Mouse (Mus musculus) WW6 (cell line): ENCODE results near the gene C130026I21Rik.
"Not testable (repeated sequence)": the region's sequence is repeated elsewhere in the genome, so short reads cannot be mapped to it uniquely, and the experiment has no call there.

Source experiments
- DNase-seq: peaks from one replicate; pipeline ENCODE4 v3.0.0-alpha.2; 2013; ENCODE audit warnings: low read depth, low spot score

C130026I21Rik gene

DNA sequence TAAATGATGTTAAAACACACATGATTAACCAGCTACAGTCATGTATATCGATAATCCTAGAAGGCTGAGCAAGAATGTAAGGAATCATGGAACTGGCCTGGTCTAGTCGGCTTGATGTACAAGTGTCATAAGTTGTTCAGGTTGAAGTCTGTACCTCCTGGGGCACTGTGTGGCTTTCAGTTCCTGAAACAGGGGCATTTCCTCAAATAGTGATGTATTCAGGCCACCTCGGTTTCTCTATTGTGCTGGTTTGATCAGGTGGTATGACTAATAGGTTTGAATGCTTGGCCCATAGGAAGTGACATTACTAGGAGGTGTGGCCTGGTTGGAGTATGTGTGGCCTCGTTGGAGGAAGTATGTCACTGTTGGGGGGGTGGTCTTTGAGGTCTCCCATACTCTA is 236.0 kb downstream of the C130026I21Rik start:
- not testable (repeated sequence) for DNase-seq

GRCm38 (mm10) chr1:85033616-85034015 is 236.8 kb downstream of the C130026I21Rik start:
- DNase-seq: not testable (repeated sequence)

DNA sequence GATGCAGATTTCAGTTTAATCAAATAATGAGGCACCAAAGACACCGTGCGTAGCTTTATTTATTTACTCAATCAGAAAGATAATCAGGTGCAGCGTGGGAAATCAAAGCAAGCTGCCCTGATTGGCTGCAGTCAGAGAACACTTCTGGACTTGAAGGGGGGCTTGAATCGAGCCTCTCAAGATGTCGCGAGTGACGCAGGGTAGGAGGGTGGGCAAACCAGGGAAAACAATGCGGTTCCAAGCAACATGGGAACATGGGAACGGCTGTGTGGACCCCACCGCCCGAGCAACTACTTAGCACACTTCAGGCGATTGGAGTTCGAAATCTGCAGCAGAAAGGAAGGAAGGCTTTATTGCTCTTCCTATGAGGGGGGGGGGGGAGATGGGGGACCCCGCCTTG is 240.2 kb downstream of the C130026I21Rik start:
- not testable (repeated sequence) for DNase-seq

DNA sequence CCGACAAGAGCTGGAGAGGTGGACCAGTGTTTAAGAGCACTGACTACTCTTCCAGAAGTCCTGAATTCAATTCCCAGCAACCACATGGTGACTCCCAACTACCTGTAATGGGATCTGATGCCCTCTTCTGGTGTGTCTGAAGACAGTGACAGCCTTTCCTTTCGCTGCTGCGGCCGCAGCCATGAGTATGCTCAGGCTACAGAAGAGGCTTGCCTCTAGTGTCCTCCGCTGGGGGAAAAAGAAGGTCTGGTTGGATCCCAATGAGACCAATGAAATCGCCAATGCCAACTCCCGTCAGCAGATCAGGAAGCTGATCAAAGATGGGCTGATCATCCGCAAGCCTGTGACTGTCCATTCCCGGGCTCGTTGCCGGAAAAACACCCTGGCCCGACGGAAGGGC is 258.4 kb downstream of the C130026I21Rik start:
- not testable (repeated sequence) for DNase-seq

DNA sequence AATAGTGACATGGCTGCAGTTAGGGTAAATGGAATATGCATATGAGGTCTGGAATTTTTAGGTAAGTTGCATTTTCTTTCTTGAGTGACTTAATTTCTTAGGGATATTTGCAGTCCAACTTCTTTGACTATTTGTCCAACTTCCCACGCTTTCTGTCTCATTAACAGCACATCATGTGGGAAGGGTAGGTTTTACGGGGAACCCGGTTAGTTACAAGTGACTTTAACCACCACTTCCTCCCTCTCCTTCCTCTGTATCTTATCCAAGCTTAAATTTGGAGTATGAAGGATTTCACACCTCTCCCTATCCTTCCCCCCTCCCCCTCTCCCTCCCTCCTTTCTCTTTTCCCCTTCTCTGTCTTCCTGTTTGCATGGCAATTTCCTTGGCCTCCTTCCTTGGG is 259.4 kb downstream of the C130026I21Rik start:
- not testable (repeated sequence) for DNase-seq

- not testable (repeated sequence) for DNase-seq
Observed at GRCm38 (mm10) chr1:85007737-85008136, 262.6 kb downstream of the C130026I21Rik start.

DNA sequence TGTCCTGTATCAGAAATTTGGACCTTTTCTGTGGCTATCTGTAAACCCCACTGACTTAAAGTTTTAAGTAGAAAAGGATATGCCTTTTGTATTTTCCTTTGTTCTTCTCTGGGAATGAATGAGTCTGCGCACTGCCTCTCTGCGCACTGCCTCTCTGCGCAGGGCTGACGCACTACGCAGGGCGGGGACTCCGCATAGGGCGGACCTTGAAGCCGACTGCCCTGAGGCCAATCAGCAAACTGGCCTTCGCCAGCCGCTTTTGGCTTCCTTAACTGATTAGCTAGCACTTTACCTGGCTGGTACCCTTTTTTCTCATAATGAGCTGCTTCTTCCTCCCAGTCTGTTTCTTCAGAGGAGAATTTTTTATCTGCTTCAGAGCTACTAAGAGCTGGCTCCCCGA is 271.1 kb downstream of the C130026I21Rik start:
- DNase-seq: not testable (repeated sequence)

DNA sequence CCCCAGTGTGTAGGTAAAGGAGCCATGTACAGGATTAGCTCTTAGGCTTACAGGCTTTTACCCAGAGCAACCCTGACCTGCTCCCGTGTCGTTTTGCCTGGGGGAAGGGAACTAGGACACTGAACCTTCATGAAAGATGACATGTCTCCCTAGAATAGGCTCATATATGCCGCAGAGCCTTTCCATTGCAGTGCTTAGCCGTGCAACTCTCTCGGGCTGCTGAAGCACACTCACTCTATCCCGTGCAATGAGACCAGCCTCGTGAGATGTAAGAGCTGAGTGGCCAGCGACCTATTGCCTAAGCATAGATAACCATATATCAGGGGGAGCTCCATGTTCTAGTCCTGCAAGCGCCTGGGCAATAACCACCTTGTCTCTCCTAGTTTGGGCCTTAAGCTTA is 274.1 kb downstream of the C130026I21Rik start:
- DNase-seq: not testable (repeated sequence)

- DNase-seq: not testable (repeated sequence)
Observed at GRCm38 (mm10) chr1:84994461-84994860, 275.9 kb downstream of the C130026I21Rik start.

DNA sequence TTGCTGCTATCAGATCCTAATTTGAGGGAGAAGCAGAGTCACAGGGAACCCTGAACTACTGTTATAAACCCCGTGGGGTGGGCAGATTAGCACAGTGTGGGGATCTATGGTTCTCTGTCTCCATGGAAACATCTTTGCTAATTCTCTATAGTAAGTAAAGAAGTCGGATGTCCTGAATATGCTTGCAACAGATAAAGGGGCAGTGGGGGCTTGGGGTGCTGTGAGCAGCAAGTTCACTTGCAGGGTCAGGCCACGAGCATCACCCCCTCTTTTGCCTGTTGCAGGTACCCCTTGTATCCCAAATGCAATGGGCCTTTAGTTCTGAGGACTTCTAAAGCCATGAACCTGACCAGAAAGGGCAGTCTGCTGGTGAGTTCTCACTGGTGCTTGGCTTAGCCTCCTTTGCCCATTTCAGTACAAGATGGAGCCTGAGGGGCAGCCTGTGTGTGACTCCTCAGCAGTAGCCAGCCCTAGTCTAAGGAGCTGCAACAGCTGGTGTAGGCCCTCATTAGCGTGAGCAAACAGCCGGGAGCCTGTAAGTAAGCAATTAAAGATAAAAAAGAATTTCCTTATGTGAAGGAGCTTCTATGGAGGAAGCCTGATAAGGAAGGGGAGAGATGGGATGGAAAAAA is 276.6 kb downstream of the C130026I21Rik start:
- not testable (repeated sequence) for DNase-seq

DNA sequence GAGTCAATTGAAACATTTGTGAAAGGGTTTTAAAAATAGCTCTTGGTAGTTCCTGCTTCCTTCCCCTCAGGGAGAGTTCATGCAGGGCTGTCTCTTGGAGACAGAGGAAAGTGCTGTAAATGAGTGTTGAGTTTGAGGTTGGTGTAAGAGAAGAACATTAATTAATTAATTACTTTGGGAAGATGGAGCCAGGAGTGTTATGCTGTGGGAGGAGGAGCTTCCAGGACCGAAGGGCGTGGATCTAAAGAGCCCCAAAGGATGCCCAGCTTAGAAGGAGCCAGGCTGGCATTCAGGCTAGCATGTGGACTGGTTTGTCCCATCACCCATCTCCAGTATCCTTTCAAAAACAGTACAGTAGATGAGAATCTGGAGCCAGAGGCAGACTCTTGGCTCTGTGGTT is 277.1 kb downstream of the C130026I21Rik start:
- DNase-seq: not testable (repeated sequence)

GRCm38 (mm10) chr1:84992827-84993226 is 277.5 kb downstream of the C130026I21Rik start:
- DNase-seq: not testable (repeated sequence)

GRCm38 (mm10) chr1:84989044-84989443 is 281.3 kb downstream of the C130026I21Rik start:
- DNase-seq: not testable (repeated sequence)

DNA sequence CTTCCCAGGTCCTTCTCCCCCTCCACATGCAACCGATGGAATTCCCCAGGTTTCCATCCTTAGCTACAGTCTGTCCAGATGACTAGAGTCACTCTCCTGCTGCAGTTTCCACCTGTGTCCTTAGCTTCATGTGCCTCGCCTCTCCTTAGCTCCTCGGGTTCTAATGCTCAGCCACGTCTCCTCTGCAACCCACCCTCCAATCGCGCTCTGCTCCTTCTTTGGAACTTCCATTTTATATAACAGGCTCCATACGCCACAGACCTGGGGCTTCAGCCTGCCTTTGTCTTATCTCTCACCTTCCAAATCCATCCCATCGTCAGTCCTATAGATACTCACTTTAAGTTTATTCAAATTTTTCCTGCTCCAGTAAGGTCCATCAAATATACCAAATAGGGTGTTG is 282.6 kb downstream of the C130026I21Rik start:
- not testable (repeated sequence) for DNase-seq

DNA sequence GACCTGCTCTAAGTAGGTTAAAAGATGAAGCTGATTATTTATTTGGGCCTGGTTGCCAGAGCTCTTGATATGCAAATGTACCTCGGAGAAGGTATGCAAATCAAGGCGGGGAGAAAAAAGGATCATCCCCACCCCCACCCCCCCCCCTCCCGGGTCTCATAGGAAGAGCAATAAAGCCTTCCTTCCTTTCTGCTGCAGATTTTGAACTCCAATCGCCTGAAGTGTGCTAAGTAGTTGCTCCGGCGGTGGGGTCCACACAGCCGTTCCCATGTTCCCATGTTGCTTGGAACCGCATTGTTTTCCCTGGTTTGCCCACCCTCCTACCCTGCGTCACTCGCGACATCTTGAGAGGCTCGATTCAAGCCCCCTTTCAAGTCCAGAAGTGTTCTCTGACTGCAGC is 308.6 kb downstream of the C130026I21Rik start:
- peak; percentile 9 for DNase-seq

DNA sequence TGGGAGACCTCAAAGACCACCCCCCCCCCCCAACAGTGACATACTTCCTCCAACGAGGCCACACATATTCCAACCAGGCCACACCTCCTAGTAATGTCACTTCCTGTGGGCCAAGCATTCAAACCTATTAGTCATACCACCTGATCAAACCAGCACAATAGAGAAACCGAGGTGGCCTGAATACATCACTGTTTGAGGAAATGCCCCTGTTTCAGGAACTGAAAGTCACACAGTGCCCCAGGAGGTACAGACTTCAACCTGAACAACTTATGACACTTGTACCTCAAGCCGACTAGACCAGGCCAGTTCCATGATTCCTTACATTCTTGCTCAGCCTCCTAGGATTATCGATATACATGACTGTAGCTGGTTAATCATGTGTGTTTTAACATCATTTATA is 312.7 kb downstream of the C130026I21Rik start:
- DNase-seq: not testable (repeated sequence)

- DNase-seq: not testable (repeated sequence)
Observed at GRCm38 (mm10) chr1:84956771-84957170, 313.6 kb downstream of the C130026I21Rik start.

DNA sequence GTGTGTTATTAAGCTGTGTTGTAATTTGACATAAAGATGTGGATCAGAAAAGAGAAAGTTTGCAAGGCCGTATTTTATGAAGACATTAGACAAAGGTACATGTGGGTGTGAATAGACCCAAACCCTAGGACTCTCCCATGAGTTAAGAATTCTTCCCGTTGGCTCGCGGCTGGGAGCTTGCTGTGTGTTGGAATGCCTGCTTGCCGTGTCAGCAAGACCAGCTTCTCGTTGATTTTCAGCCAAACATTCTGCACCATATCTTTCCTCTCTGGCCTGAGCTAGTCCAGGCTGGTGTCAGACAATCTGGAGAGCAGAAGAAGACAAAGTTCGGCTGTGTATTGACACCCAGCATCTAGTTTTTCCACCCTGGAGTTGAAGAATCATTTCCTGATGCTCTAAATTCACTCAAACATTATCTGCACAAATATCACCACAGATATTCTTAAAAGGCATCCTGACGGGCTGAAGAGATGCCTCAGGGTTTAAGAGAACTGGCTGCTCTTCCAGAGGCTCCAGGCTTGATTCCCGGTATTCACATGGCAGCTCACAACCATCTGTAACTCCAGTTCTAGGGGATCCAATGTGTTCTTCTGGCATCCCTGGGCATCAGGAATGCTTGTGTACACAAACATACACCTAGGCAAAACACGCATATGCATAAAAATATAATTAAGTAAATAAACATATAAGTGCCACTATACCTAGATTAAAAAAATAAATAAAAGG is 317.7 kb downstream of the C130026I21Rik start:
- no peak for DNase-seq

GRCm38 (mm10) chr1:84951566-84951965 is 318.8 kb downstream of the C130026I21Rik start:
- DNase-seq: no peak

DNA sequence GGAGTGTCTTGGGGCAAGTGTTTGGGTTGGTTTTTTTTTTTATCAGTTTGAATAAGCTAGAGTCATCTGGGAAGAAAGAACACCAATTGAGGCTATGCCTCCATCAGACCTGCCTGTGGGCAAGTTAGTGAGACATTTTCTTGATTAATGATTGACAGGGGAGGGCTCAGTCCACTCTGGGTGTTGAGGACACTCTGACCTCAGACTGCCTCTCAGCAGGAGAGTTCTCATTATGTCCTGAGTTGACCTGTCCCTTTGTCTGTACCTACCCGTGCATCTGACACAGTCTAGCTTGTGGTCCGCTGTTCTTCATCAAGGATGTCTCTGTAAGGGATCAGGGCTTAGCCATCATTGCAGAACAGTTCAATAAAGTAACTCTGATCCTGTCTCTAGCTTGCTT is 323.0 kb downstream of the C130026I21Rik start:
- DNase-seq: no peak

DNA sequence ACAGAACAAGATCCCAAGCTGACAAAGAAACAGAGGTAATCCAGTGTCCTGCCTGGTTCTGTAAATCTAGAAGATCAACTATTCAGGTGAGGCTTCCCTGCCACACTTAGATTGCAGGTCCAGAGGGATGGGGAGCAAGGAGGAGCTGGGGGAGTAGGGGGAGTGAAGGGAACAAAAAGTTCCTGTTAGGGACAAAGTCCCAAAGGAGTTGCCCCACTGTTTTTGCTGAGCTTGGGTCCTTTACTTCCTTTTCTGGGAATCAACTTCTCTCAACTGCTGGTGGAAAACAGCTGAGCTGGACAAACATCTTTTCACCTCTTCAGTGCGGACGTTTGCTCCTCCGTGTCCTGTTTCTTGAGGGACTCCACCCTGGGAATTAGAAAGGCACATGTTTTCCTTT is 324.4 kb downstream of the C130026I21Rik start:
- DNase-seq: no peak

GRCm38 (mm10) chr1:84943549-84943948 is 326.8 kb downstream of the C130026I21Rik start:
- no peak for DNase-seq
